Mouse (Mus musculus) intestine, embryonic 15.5 days (tissue): ENCODE results near the gene Zscan5b. TPM values are rescaled to one million over a fixed set of nuclear protein-coding genes. Genes with fewer than 3 reads are reported as not detected.

Experiments used
- ATAC-seq: fragments of 200-750 bp; cut with Nextera tagmentation; 2 replicates; pipeline ENCODE4 v1.8.0; 2017; ENCODE audit warnings: moderate TSS enrichment, moderate library complexity
- H3K27ac ChIP-seq: fragments of 300-500 bp; sonication (generic); 2 replicates; pipeline ENCODE4 v1.5.1; 2015; ENCODE audit warnings: mild to moderate bottlenecking, inconsistent platforms
- H3K27me3 ChIP-seq: fragments of 300-500 bp; sonication (generic); replicated peaks from 2 replicates; pipeline ENCODE4 v1.6.1; 2015; ENCODE audit warnings: inconsistent platforms
- H3K36me3 ChIP-seq: fragments of 300-500 bp; sonication (generic); 2 replicates; pipeline ENCODE4 v1.6.1; 2015; ENCODE audit warnings: inconsistent platforms
- H3K4me1 ChIP-seq: fragments of 300-500 bp; sonication (generic); replicated peaks from 2 replicates; pipeline ENCODE4 v1.6.1; 2015; ENCODE audit warnings: inconsistent platforms
- H3K4me2 ChIP-seq: fragments of 300-500 bp; sonication (generic); replicated peaks from 2 replicates; pipeline ENCODE4 v1.6.1; 2015; ENCODE audit warnings: mild to moderate bottlenecking, inconsistent platforms
- H3K4me3 ChIP-seq: fragments of 300-500 bp; sonication (generic); replicated peaks from 2 replicates; pipeline ENCODE4 v1.5.1; 2015; ENCODE audit warnings: inconsistent platforms
- H3K9ac ChIP-seq: fragments of 300-500 bp; sonication (generic); 2 replicates; pipeline ENCODE4 v1.6.1; 2015; ENCODE audit warnings: inconsistent platforms
- H3K9me3 ChIP-seq: fragments of 300-500 bp; sonication (generic); 2 replicates; pipeline ENCODE4 v1.6.1; 2016; ENCODE audit warnings: inconsistent platforms
- WGBS: fragments of 180-500 bp; shearing (Covaris S2); methylation state at CpG from one replicate; pipeline ENCODE4 v1.1.7; 2015; 5-methylcytosine and 5-hydroxymethylcytosine counted together
- polyA plus RNA-seq: library from polyadenylated mRNA; unstranded; fragments of >200 nt; fragmentation: Nextera tagmentation; extraction: Ambion mirVana; gene quantifications from 2 replicates; pipeline ENCODE4 v1.2.1, GENCODE M21; 2015

Zscan5b gene
- polyA plus RNA-seq, 1 experiment from 2014 or later: not detected

DNA sequence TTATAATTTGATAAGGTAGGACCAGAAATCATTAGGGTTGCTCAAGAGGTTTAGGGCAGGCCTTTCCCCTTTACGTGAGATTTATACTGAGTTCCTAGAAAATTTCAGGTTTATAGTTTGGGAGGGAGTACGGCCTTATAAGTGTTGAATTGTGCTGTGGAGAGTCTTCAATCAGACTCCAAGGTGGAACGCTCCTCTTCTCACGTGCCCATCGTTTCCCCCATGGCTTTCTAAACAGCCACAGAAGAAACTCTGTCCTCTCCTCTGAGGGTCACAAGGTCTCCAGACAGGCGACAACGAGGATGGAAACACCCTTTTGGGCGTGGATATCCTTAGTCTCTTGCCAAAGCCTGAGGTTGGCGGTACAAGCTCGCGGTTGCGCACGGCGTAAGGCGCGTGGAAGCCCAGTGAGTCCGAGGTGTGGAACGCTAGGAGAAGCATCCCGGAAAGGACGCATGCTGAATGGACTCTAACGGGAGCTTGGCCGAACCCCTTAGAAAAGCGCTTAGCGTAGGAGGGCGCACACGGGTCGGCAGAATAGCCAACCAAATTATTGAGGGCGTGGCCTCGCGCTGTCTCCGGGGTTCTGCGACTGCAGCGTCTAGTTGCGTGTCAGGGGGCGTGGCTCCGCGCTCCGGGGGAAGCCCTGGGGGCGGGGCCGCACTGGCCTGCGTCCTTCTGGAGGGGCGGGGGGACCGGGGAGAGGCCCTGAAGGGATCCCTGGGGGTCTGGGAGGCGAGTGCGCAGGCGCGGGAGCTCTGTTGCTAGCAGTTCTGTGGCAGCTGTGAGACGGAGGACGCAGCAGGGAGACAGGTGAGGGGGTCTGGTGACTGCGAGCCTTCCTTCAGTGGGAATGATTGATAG is 64.0 kb downstream of the Zscan5b start, which contains the start of gene Zfp667:
Gene Zfp667, plus strand, starts transcription at position 738 of the 864 bp plus-strand sequence.
- Histone ChIP-seq H3K4me3 (peak within 1 kb of the TSS; percentile 41), H3K4me1 (peaks cover 12% of the 10 kb centered on the region), H3K4me2 (peak within 1 kb of the TSS; percentile 61), H3K27ac (peak within 1 kb of the TSS; percentile 42; the same call in 1 of the 2 replicates), H3K36me3 (no peaks in the 10 kb centered on the region), H3K9me3 (no peaks in the 10 kb centered on the region), H3K9ac (peak within 1 kb of the TSS; percentile 41), H3K27me3 (no peaks in the 10 kb centered on the region)
- ATAC-seq: peak; percentile 86
- WGBS: 2% methylated on average over 50 of the region's 50 CpGs

DNA sequence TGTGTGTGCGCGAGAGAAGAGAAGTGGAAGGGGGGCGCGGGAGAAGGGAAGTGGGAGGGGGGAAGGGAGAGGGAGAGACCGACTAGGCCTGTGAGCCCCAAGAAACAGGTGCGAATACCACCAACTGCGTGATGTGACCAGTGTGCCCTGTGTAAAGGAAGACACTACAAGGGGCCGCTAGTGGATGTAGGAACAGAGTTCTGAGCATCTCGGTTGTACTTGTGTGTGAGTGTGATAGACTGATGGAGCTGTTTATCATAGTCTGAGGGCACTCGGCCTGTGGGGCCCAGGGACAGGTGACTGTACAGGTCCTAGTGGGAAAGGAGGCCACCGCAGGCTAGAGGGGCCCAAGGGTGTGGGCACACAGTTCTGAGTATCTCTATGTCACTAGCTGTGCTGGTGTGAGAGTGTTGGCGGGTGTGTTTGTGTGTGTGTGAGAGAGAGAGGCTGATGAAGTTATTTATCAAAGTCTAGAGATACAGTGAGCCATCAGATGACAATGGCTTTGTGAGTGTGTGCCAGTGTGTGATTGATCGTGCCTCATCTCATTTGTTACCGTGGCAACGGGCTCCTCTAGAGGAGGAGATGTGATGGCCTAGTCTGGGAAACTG is 64.9 kb downstream of the Zscan5b start:
- no peaks in the 10 kb centered on the region for H3K9me3 ChIP-seq
- H3K27ac ChIP-seq: peak overlapping the region; percentile 6; the same call in 1 of the 2 replicates
- no peaks in the 10 kb centered on the region for H3K27me3 ChIP-seq
- peak overlapping the region; percentile 33; the same call in 1 of the 2 replicates for H3K9ac ChIP-seq
- H3K4me3 ChIP-seq: peak overlapping the region; percentile 41
- peak; percentile 16 for ATAC-seq
- H3K36me3 ChIP-seq: no peaks in the 10 kb centered on the region
- H3K4me2 ChIP-seq: peak overlapping the region; percentile 61
- H3K4me1 ChIP-seq: peaks cover 12% of the 10 kb centered on the region
- WGBS: 23% methylated on average over 15 of the region's 15 CpGs

Other genes with a start within 250 kb of the Zscan5b start
- gene Vmn1r65, start 211.3 kb upstream of the Zscan5b start, polyA plus RNA-seq: not detected in 2 replicates
- not detected in 2 replicates for gene Nlrp4c, start 177.1 kb upstream of the Zscan5b start, polyA plus RNA-seq
- 27.4 and 29.8 TPM in 2 replicates for gene Zfp787, start 66.3 kb upstream of the Zscan5b start, polyA plus RNA-seq
- 43.2 and 43.4 TPM in 2 replicates for gene Zfp444, start 50.1 kb upstream of the Zscan5b start, polyA plus RNA-seq
- not detected in 2 replicates for gene Galp, start 25.2 kb upstream of the Zscan5b start, polyA plus RNA-seq
- not detected in 2 replicates for gene Epp13, start 30.4 kb downstream of the Zscan5b start, polyA plus RNA-seq
- 5.4 and 6.5 TPM in 2 replicates for gene Zfp667, start 64.3 kb downstream of the Zscan5b start, polyA plus RNA-seq
- gene Zfp583, start 109.0 kb downstream of the Zscan5b start, polyA plus RNA-seq: 4.5 and 4.9 TPM in 2 replicates
- gene Gm3854, start 121.5 kb downstream of the Zscan5b start, polyA plus RNA-seq: 0.85 and 1.3 TPM in 2 replicates
- 2.0 and 2.3 TPM in 2 replicates for gene Zfp78, start 141.0 kb downstream of the Zscan5b start, polyA plus RNA-seq
- gene Zfp28, start 161.0 kb downstream of the Zscan5b start, polyA plus RNA-seq: 7.8 and 8.2 TPM in 2 replicates
- gene Smim17, start 176.4 kb downstream of the Zscan5b start, polyA plus RNA-seq: 0.15 and 0.20 TPM in 2 replicates
- gene Gm20715, start 188.0 kb downstream of the Zscan5b start, polyA plus RNA-seq: not detected in 2 replicates
- gene Olfr1344, start 216.4 kb downstream of the Zscan5b start, polyA plus RNA-seq: not detected in 2 replicates
- gene Olfr1336, start 233.9 kb downstream of the Zscan5b start, polyA plus RNA-seq: not detected in 2 replicates
- gene Olfr1346, start 244.8 kb downstream of the Zscan5b start, polyA plus RNA-seq: not detected in 2 replicates